Mouse (Mus musculus) MEL (cell line): Measurements from ENCODE around the gene Epb41l5. TPM values are rescaled to one million over a fixed set of nuclear protein-coding genes. Genes with fewer than 3 reads are reported as not detected.

Experiments
- DNase-seq: peaks from one replicate; pipeline ENCODE4 v3.0.0; 2011; ENCODE audit warnings: low read depth, low spot score
- H3K27ac ChIP-seq: 2 replicates; pipeline ENCODE4 v1.5.1; 2012; ENCODE audit warnings: low read depth, mild to moderate bottlenecking, control low read depth, low read length, moderate library complexity; ENCODE audit not compliant: control insufficient read depth
- H3K27me3 ChIP-seq, 2 experiments: fragments of 150-350 bp in 1 of 2; sonication (generic) in 1 of 2; 2 replicates each; pipeline ENCODE4 v1.6.1; 2012; ENCODE audit warnings: low read length in 2 of 2, mild to moderate bottlenecking in 2 of 2, improper control_type of control experiment in 1 of 2, moderate library complexity in 1 of 2; ENCODE audit not compliant: insufficient read depth in 2 of 2, control insufficient read depth in 1 of 2
- H3K36me3 ChIP-seq, 2 experiments: 2 replicates each; pipeline ENCODE4 v1.6.1; 2012 to 2014; ENCODE audit warnings: low read length in 2 of 2, improper control_type of control experiment in 1 of 2, inconsistent platforms in 1 of 2, mild to moderate bottlenecking in 1 of 2; ENCODE audit not compliant: insufficient read depth in 2 of 2, control insufficient read depth in 1 of 2
- H3K4me1 ChIP-seq, 2 experiments: fragments of 150-350 bp in 1 of 2; sonication (generic) in 1 of 2; 2 replicates each; pipeline ENCODE4 v1.6.1; 2012; ENCODE audit warnings: low read length in 2 of 2, improper control_type of control experiment in 1 of 2, mild to moderate bottlenecking in 1 of 2; ENCODE audit not compliant: insufficient read depth in 2 of 2, control insufficient read depth in 1 of 2
- H3K4me3 ChIP-seq, 2 experiments: fragments of 150-350 bp in 1 of 2; sonication (generic) in 1 of 2; 2 replicates each; pipeline ENCODE4 v1.5.1; 2012; ENCODE audit warnings: low read depth in 2 of 2, low read length in 2 of 2, mild to moderate bottlenecking in 2 of 2, moderate library complexity in 2 of 2, control low read depth in 1 of 2, improper control_type of control experiment in 1 of 2; ENCODE audit not compliant: control insufficient read depth in 1 of 2, insufficient read depth in 1 of 2
- H3K79me2 ChIP-seq: 2 replicates; pipeline ENCODE4 v1.6.1; 2012; ENCODE audit warnings: mild to moderate bottlenecking, low read length, moderate library complexity; ENCODE audit not compliant: control insufficient read depth, poor library complexity, insufficient read depth
- H3K9ac ChIP-seq: 2 replicates; pipeline ENCODE4 v1.6.1; 2012; ENCODE audit warnings: low read depth, mild to moderate bottlenecking, control low read depth, low read length, moderate library complexity; ENCODE audit not compliant: control insufficient read depth, poor library complexity, severe bottlenecking
- H3K9me3 ChIP-seq: fragments of 150-350 bp; sonication (generic); replicated peaks from 2 replicates; pipeline ENCODE4 v1.6.1; 2012; ENCODE audit warnings: mild to moderate bottlenecking, low read length, improper control_type of control experiment, moderate library complexity; ENCODE audit not compliant: insufficient read depth
- BHLHE40 ChIP-seq: IDR thresholded peaks from 2 replicates; pipeline ENCODE4 v1.6.1; 2012; ENCODE audit warnings: low read depth, mild to moderate bottlenecking, inconsistent platforms, low read length, improper control_type of control experiment, borderline replicate concordance
- CHD1 ChIP-seq: IDR thresholded peaks from 2 replicates; pipeline ENCODE4 v1.6.1; 2012; ENCODE audit warnings: low read depth, mild to moderate bottlenecking, inconsistent platforms, low read length, improper control_type of control experiment
- CHD2 ChIP-seq: IDR thresholded peaks from 2 replicates; pipeline ENCODE4 v1.6.1; 2011; ENCODE audit warnings: low read length, improper control_type of control experiment
- E2F4 ChIP-seq: IDR thresholded peaks from 2 replicates; pipeline ENCODE4 v1.6.1; 2011; ENCODE audit warnings: low read depth, low read length, improper control_type of control experiment, borderline replicate concordance
- ELF1 ChIP-seq: IDR thresholded peaks from 2 replicates; pipeline ENCODE4 v1.6.1; 2014; ENCODE audit warnings: low read depth, mild to moderate bottlenecking, inconsistent platforms, low read length, improper control_type of control experiment, moderate library complexity
- EP300 ChIP-seq, 2 experiments: IDR thresholded peaks; 2 replicates each; pipeline ENCODE4 v1.6.1; 2011; ENCODE audit warnings: improper control_type of control experiment in 2 of 2, low read length in 2 of 2, low read depth in 1 of 2, mild to moderate bottlenecking in 1 of 2
- MAFK ChIP-seq: IDR thresholded peaks from 2 replicates; pipeline ENCODE4 v1.6.1; 2011; ENCODE audit warnings: low read depth, mild to moderate bottlenecking, low read length, improper control_type of control experiment, borderline replicate concordance
- MAX ChIP-seq: IDR thresholded peaks from 2 replicates; pipeline ENCODE4 v1.6.1; 2011; ENCODE audit warnings: low read length, improper control_type of control experiment
- MAZ ChIP-seq: IDR thresholded peaks from 2 replicates; pipeline ENCODE4 v1.6.1; 2012; ENCODE audit warnings: low read depth, mild to moderate bottlenecking, inconsistent platforms, low read length, improper control_type of control experiment
- MXI1 ChIP-seq: IDR thresholded peaks from 2 replicates; pipeline ENCODE4 v1.6.1; 2011; ENCODE audit warnings: mild to moderate bottlenecking, low read depth, low read length, improper control_type of control experiment
- MYB ChIP-seq: IDR thresholded peaks from 2 replicates; pipeline ENCODE4 v1.6.1; 2011; ENCODE audit warnings: mild to moderate bottlenecking, low read depth, low read length, improper control_type of control experiment
- MYC ChIP-seq: IDR thresholded peaks from 2 replicates; pipeline ENCODE4 v1.6.1; 2011; ENCODE audit warnings: low read depth, mild to moderate bottlenecking, low read length, improper control_type of control experiment, moderate library complexity
- NRF1 ChIP-seq: IDR thresholded peaks from 2 replicates; pipeline ENCODE4 v1.6.1; 2014; ENCODE audit warnings: low read depth, mild to moderate bottlenecking, inconsistent platforms, low read length, improper control_type of control experiment, moderate library complexity; ENCODE audit not compliant: poor library complexity, insufficient read depth, severe bottlenecking
- POLR2A ChIP-seq, 2 experiments: IDR thresholded peaks; 2 replicates each; pipeline ENCODE4 v1.6.1; 2011 to 2012; ENCODE audit warnings: low read length in 2 of 2, mild to moderate bottlenecking in 2 of 2, control low read depth in 1 of 2, improper control_type of control experiment in 1 of 2, low read depth in 1 of 2, moderate library complexity in 1 of 2; ENCODE audit not compliant: control insufficient read depth in 1 of 2, insufficient read depth in 1 of 2, poor library complexity in 1 of 2
- POLR2AphosphoS2 ChIP-seq: IDR thresholded peaks from 2 replicates; pipeline ENCODE4 v1.6.1; 2011; ENCODE audit warnings: low read length, improper control_type of control experiment
- POLR2AphosphoS5 ChIP-seq: IDR thresholded peaks from 2 replicates; pipeline ENCODE4 v1.6.1; 2012; ENCODE audit warnings: low read depth, borderline replicate concordance, mild to moderate bottlenecking, inconsistent platforms, low read length, moderate library complexity, mixed read lengths
- RAD21 ChIP-seq: IDR thresholded peaks from 2 replicates; pipeline ENCODE4 v1.6.1; 2011; ENCODE audit warnings: mild to moderate bottlenecking, low read depth, low read length, improper control_type of control experiment
- RCOR1 ChIP-seq: IDR thresholded peaks from 2 replicates; pipeline ENCODE4 v1.6.1; 2012; ENCODE audit warnings: low read depth, mild to moderate bottlenecking, inconsistent platforms, low read length, improper control_type of control experiment
- SMC3 ChIP-seq: IDR thresholded peaks from 2 replicates; pipeline ENCODE4 v1.6.1; 2011; ENCODE audit warnings: low read depth, low read length, improper control_type of control experiment
- TBP ChIP-seq: IDR thresholded peaks from 2 replicates; pipeline ENCODE4 v1.8.0; 2011; ENCODE audit warnings: low read depth, low read length, improper control_type of control experiment
- TCF12 ChIP-seq: IDR thresholded peaks from 2 replicates; pipeline ENCODE4 v1.6.1; 2014; ENCODE audit warnings: low read depth, mild to moderate bottlenecking, inconsistent platforms, low read length, improper control_type of control experiment, moderate library complexity
- UBTF ChIP-seq: IDR thresholded peaks from 2 replicates; pipeline ENCODE4 v1.6.1; 2012; ENCODE audit warnings: low read depth, mild to moderate bottlenecking, inconsistent platforms, low read length, improper control_type of control experiment, moderate library complexity, borderline replicate concordance; ENCODE audit not compliant: insufficient read depth
- USF1 ChIP-seq: IDR thresholded peaks from 2 replicates; pipeline ENCODE4 v1.6.1; 2014; ENCODE audit warnings: low read depth, mild to moderate bottlenecking, inconsistent platforms, low read length, improper control_type of control experiment, moderate library complexity
- USF2 ChIP-seq, 2 experiments: IDR thresholded peaks; 2 replicates each; pipeline ENCODE4 v1.6.1; 2011 to 2012; ENCODE audit warnings: improper control_type of control experiment in 2 of 2, low read length in 2 of 2, borderline replicate concordance in 1 of 2, inconsistent platforms in 1 of 2, low read depth in 1 of 2, mild to moderate bottlenecking in 1 of 2; ENCODE audit not compliant: insufficient read depth in 1 of 2
- ZC3H11A ChIP-seq: IDR thresholded peaks from 2 replicates; pipeline ENCODE4 v1.6.1; 2012; ENCODE audit warnings: low read depth, mild to moderate bottlenecking, inconsistent platforms, low read length, improper control_type of control experiment
- ZKSCAN1 ChIP-seq: IDR thresholded peaks from 2 replicates; pipeline ENCODE4 v1.6.1; 2012; ENCODE audit warnings: low read depth, mild to moderate bottlenecking, inconsistent platforms, low read length, improper control_type of control experiment, moderate library complexity
- ZNF384 ChIP-seq: IDR thresholded peaks from 2 replicates; pipeline ENCODE4 v1.6.1; 2012; ENCODE audit warnings: low read depth, mild to moderate bottlenecking, inconsistent platforms, low read length, improper control_type of control experiment
- polyA plus RNA-seq, 2 experiments: library from polyadenylated mRNA; stranded (reverse) in 1 of 2; unstranded in 1 of 2; fragments of >175 nt in 1 of 2; fragments of >200 nt in 1 of 2; gene quantifications; 2 replicates each; pipeline versions ENCODE4 v1.2.1 to v1.2.4; 2012; ENCODE audit warnings: low replicate concordance in 2 of 2, low read depth in 1 of 2; ENCODE audit not compliant: insufficient read length in 2 of 2, insufficient read depth in 1 of 2, missing spikeins in 1 of 2
- total RNA-seq: library from RNA; depleted of rRNA; stranded (reverse); fragments of 300-350 nt; gene quantifications from 2 replicates; pipeline ENCODE4 v1.2.3, GENCODE M21; 2012

The Epb41l5 gene
- total and polyA plus RNA-seq, 3 experiments = 7.0 to 8.8 TPM; not detected in 1

- Histone ChIP-seq H3K27me3 (no peaks in the 10 kb centered on the region), H3K79me2 (peaks cover 19% of the 10 kb centered on the region), H3K27ac (no peak overlapping the region), H3K4me3 (no peak overlapping the region), H3K36me3 (peaks cover 0 to 18% of the 10 kb centered on the region in 2 experiments; a peak in 3 of 4 replicates), H3K9ac (no peak overlapping the region), H3K4me1 (peaks cover 1 to 29% of the 10 kb centered on the region in 2 experiments), H3K9me3 (no peaks in the 10 kb centered on the region)
- DNase-seq = no peak
- TF ChIP-seq POLR2A (IDR thresholded peaks at IDR 0.05; ENCODE audit: control insufficient read depth in 1 of 2, insufficient read depth in 1 of 2, low read depth in 1 of 2, low read length in 2 of 2, poor library complexity in 1 of 2) (no peak), ELF1 (no peak), USF1 (no peak), NRF1 (no peak), MXI1 (no peak), RAD21 (no peak), ZC3H11A (no peak), ZKSCAN1 (no peak), E2F4 (no peak), BHLHE40 (no peak), RCOR1 (no peak)
Observed at GRCm38 (mm10) chr1:119523826-119524225, 125.0 kb downstream of the Epb41l5 start.

GRCm38 (mm10) chr1:119523369-119523768 lies 125.4 kb downstream of the Epb41l5 start:
- no peak overlapping the region for H3K9ac ChIP-seq
- peaks cover 0 to 18% of the 10 kb centered on the region in 2 experiments; a peak in 3 of 4 replicates for H3K36me3 ChIP-seq

GRCm38 (mm10) chr1:119522726-119523125 lies 126.1 kb downstream of the Epb41l5 start:
- peaks cover 0 to 19% of the 10 kb centered on the region in 2 experiments; a peak in 2 of 4 replicates for H3K36me3 ChIP-seq
- no peaks in the 10 kb centered on the region for H3K9me3 ChIP-seq
- peaks cover 1 to 34% of the 10 kb centered on the region in 2 experiments for H3K4me1 ChIP-seq
- H3K79me2 ChIP-seq = peaks cover 16% of the 10 kb centered on the region
- no peak overlapping the region for H3K4me3 ChIP-seq
- no peak overlapping the region for H3K9ac ChIP-seq
- H3K27ac ChIP-seq = no peak overlapping the region
- no peak for DNase-seq
- no peaks in the 10 kb centered on the region for H3K27me3 ChIP-seq
- TF ChIP-seq POLR2A (IDR thresholded peaks at IDR 0.05; ENCODE audit: control insufficient read depth in 1 of 2, insufficient read depth in 1 of 2, low read depth in 1 of 2, low read length in 2 of 2, poor library complexity in 1 of 2) (no peak), MAX (no peak), USF1 (no peak), POLR2AphosphoS5 (no peak), MAFK (no peak), ZNF384 (no peak), UBTF (no peak), MAZ (no peak), ZKSCAN1 (no peak), EP300 (IDR thresholded peaks at IDR 0.05; ENCODE audit: low read depth in 1 of 2, low read length in 2 of 2) (no peak), TCF12 (no peak), MYC (no peak)

More at GRCm38 (mm10) chr1:119523369-119523768, 125.4 kb downstream of the Epb41l5 start:
- DNase-seq = no peak
- peaks cover 1 to 29% of the 10 kb centered on the region in 2 experiments for H3K4me1 ChIP-seq
- H3K27ac ChIP-seq = no peak overlapping the region
- no peaks in the 10 kb centered on the region for H3K27me3 ChIP-seq
- no peak overlapping the region for H3K4me3 ChIP-seq
- TF ChIP-seq TCF12 (no peak), SMC3 (no peak), USF2 (IDR thresholded peaks at IDR 0.05; ENCODE audit: borderline replicate concordance in 1 of 2, insufficient read depth in 1 of 2, low read depth in 1 of 2, low read length in 2 of 2) (no peak), POLR2AphosphoS2 (no peak), MYC (no peak), E2F4 (no peak), MYB (no peak), CHD1 (no peak), POLR2AphosphoS5 (no peak), CHD2 (no peak), TBP (no peak), MAX (no peak), MAFK (no peak)
- H3K79me2 ChIP-seq = peaks cover 19% of the 10 kb centered on the region
- no peaks in the 10 kb centered on the region for H3K9me3 ChIP-seq
